Mouse (Mus musculus): Measurements from ENCODE around the gene Stard10.

Stard10 gene

GRCm38 (mm10) chr7:101306841-101307240 lies 10.0 kb upstream of the Stard10 start:
- no peak for DNase-seq

- DNase-seq = no peak
These were observed 6.9 kb upstream of the Stard10 start for GRCm38 (mm10) chr7:101309985-101310326.

- peak; percentile 96 for DNase-seq
These were observed 6.4 kb upstream of the Stard10 start for GRCm38 (mm10) chr7:101310327-101311028.

- DNase-seq = no peak
These were observed 5.8 kb upstream of the Stard10 start for GRCm38 (mm10) chr7:101311061-101311460.

GRCm38 (mm10) chr7:101313033-101313432 lies 3.9 kb upstream of the Stard10 start:
- DNase-seq = no peak

GRCm38 (mm10) chr7:101314396-101314795 lies 2.5 kb upstream of the Stard10 start:
- no peak for DNase-seq

GRCm38 (mm10) chr7:101315699-101316098 lies 1.2 kb upstream of the Stard10 start:
- DNase-seq = no peak

- DNase-seq = peak; percentile 36 to 49
These were observed 290 bp upstream of the Stard10 start for GRCm38 (mm10) chr7:101316591-101317001.

- DNase-seq = no peak
These were observed 2.0 kb downstream of the Stard10 start for GRCm38 (mm10) chr7:101318848-101319247.

GRCm38 (mm10) chr7:101319796-101320195 lies 2.9 kb downstream of the Stard10 start:
- no peak for DNase-seq

- peak in 1 of 2 experiments; percentile 50 for DNase-seq
These were observed 3.7 kb downstream of the Stard10 start for GRCm38 (mm10) chr7:101320399-101321217.

GRCm38 (mm10) chr7:101321218-101321827 lies 4.4 kb downstream of the Stard10 start:
- DNase-seq = peak; percentile 21 to 47

- no peak for DNase-seq
These were observed 6.3 kb downstream of the Stard10 start for GRCm38 (mm10) chr7:101323141-101323594.

GRCm38 (mm10) chr7:101324142-101324962 lies 7.5 kb downstream of the Stard10 start:
- no peak for DNase-seq

- DNase-seq = no peak
These were observed 9.1 kb downstream of the Stard10 start for GRCm38 (mm10) chr7:101326006-101326405.

- DNase-seq = no peak
These were observed 10.4 kb downstream of the Stard10 start for GRCm38 (mm10) chr7:101327263-101327662.

- DNase-seq = no peak
These were observed 10.9 kb downstream of the Stard10 start for GRCm38 (mm10) chr7:101327786-101328185.

GRCm38 (mm10) chr7:101328621-101329158 lies 11.8 kb downstream of the Stard10 start:
- no peak for DNase-seq

GRCm38 (mm10) chr7:101329606-101330005 lies 12.7 kb downstream of the Stard10 start:
- DNase-seq = no peak

GRCm38 (mm10) chr7:101330074-101330840 lies 13.4 kb downstream of the Stard10 start:
- no peak for DNase-seq

GRCm38 (mm10) chr7:101330841-101331173 lies 13.9 kb downstream of the Stard10 start:
- DNase-seq = no peak
